Mouse (Mus musculus) MEL (cell line): ENCODE results near the gene Ints13. TPM values are rescaled to one million over a fixed set of nuclear protein-coding genes. Genes with fewer than 3 reads are reported as not detected.

Experiments
- DNase-seq: peaks from one replicate; pipeline ENCODE4 v3.0.0; 2011; ENCODE audit warnings: low read depth, low spot score
- H3K27ac ChIP-seq: 2 replicates; pipeline ENCODE4 v1.5.1; 2012; ENCODE audit warnings: low read depth, mild to moderate bottlenecking, control low read depth, low read length, moderate library complexity; ENCODE audit not compliant: control insufficient read depth
- H3K27me3 ChIP-seq, 2 experiments: fragments of 150-350 bp in 1 of 2; sonication (generic) in 1 of 2; 2 replicates each; pipeline ENCODE4 v1.6.1; 2012; ENCODE audit warnings: low read length in 2 of 2, mild to moderate bottlenecking in 2 of 2, improper control_type of control experiment in 1 of 2, moderate library complexity in 1 of 2; ENCODE audit not compliant: insufficient read depth in 2 of 2, control insufficient read depth in 1 of 2
- H3K36me3 ChIP-seq, 2 experiments: 2 replicates each; pipeline ENCODE4 v1.6.1; 2012 to 2014; ENCODE audit warnings: low read length in 2 of 2, improper control_type of control experiment in 1 of 2, inconsistent platforms in 1 of 2, mild to moderate bottlenecking in 1 of 2; ENCODE audit not compliant: insufficient read depth in 2 of 2, control insufficient read depth in 1 of 2
- H3K4me1 ChIP-seq, 2 experiments: fragments of 150-350 bp in 1 of 2; sonication (generic) in 1 of 2; 2 replicates each; pipeline ENCODE4 v1.6.1; 2012; ENCODE audit warnings: low read length in 2 of 2, improper control_type of control experiment in 1 of 2, mild to moderate bottlenecking in 1 of 2; ENCODE audit not compliant: insufficient read depth in 2 of 2, control insufficient read depth in 1 of 2
- H3K4me3 ChIP-seq, 2 experiments: fragments of 150-350 bp in 1 of 2; sonication (generic) in 1 of 2; 2 replicates each; pipeline ENCODE4 v1.5.1; 2012; ENCODE audit warnings: low read depth in 2 of 2, low read length in 2 of 2, mild to moderate bottlenecking in 2 of 2, moderate library complexity in 2 of 2, control low read depth in 1 of 2, improper control_type of control experiment in 1 of 2; ENCODE audit not compliant: control insufficient read depth in 1 of 2, insufficient read depth in 1 of 2
- H3K79me2 ChIP-seq: 2 replicates; pipeline ENCODE4 v1.6.1; 2012; ENCODE audit warnings: mild to moderate bottlenecking, low read length, moderate library complexity; ENCODE audit not compliant: control insufficient read depth, poor library complexity, insufficient read depth
- H3K9ac ChIP-seq: 2 replicates; pipeline ENCODE4 v1.6.1; 2012; ENCODE audit warnings: low read depth, mild to moderate bottlenecking, control low read depth, low read length, moderate library complexity; ENCODE audit not compliant: control insufficient read depth, poor library complexity, severe bottlenecking
- H3K9me3 ChIP-seq: fragments of 150-350 bp; sonication (generic); replicated peaks from 2 replicates; pipeline ENCODE4 v1.6.1; 2012; ENCODE audit warnings: mild to moderate bottlenecking, low read length, improper control_type of control experiment, moderate library complexity; ENCODE audit not compliant: insufficient read depth
- CTCF ChIP-seq, 3 experiments: IDR thresholded peaks in 2 of 3; conservative IDR thresholded peaks in 1 of 3; 2 replicates each; pipeline ENCODE4 v1.5.1; 2011 to 2012; ENCODE audit warnings: low read length in 3 of 3, low read depth in 2 of 3, mild to moderate bottlenecking in 2 of 3, improper control_type of control experiment in 1 of 3, inconsistent platforms in 1 of 3, mixed read lengths in 1 of 3, moderate library complexity in 1 of 3; ENCODE audit not compliant: control insufficient read depth in 1 of 3, insufficient read depth in 1 of 3, poor library complexity in 1 of 3, severe bottlenecking in 1 of 3
- E2F4 ChIP-seq: IDR thresholded peaks from 2 replicates; pipeline ENCODE4 v1.6.1; 2011; ENCODE audit warnings: low read depth, low read length, improper control_type of control experiment, borderline replicate concordance
- HCFC1 ChIP-seq: IDR thresholded peaks from 2 replicates; pipeline ENCODE4 v1.6.1; 2012; ENCODE audit warnings: low read depth, mild to moderate bottlenecking, inconsistent platforms, low read length, improper control_type of control experiment, moderate library complexity
- KAT2A ChIP-seq: conservative IDR thresholded peaks from 2 replicates; pipeline ENCODE4 v1.6.1; 2012; ENCODE audit warnings: low read depth, low read length, improper control_type of control experiment, inconsistent platforms
- MAZ ChIP-seq: IDR thresholded peaks from 2 replicates; pipeline ENCODE4 v1.6.1; 2012; ENCODE audit warnings: low read depth, mild to moderate bottlenecking, inconsistent platforms, low read length, improper control_type of control experiment
- MXI1 ChIP-seq: IDR thresholded peaks from 2 replicates; pipeline ENCODE4 v1.6.1; 2011; ENCODE audit warnings: mild to moderate bottlenecking, low read depth, low read length, improper control_type of control experiment
- MYB ChIP-seq: IDR thresholded peaks from 2 replicates; pipeline ENCODE4 v1.6.1; 2011; ENCODE audit warnings: mild to moderate bottlenecking, low read depth, low read length, improper control_type of control experiment
- MYC ChIP-seq: IDR thresholded peaks from 2 replicates; pipeline ENCODE4 v1.6.1; 2011; ENCODE audit warnings: low read depth, mild to moderate bottlenecking, low read length, improper control_type of control experiment, moderate library complexity
- POLR2AphosphoS5 ChIP-seq: IDR thresholded peaks from 2 replicates; pipeline ENCODE4 v1.6.1; 2012; ENCODE audit warnings: low read depth, borderline replicate concordance, mild to moderate bottlenecking, inconsistent platforms, low read length, moderate library complexity, mixed read lengths
- RCOR1 ChIP-seq: IDR thresholded peaks from 2 replicates; pipeline ENCODE4 v1.6.1; 2012; ENCODE audit warnings: low read depth, mild to moderate bottlenecking, inconsistent platforms, low read length, improper control_type of control experiment
- USF1 ChIP-seq: IDR thresholded peaks from 2 replicates; pipeline ENCODE4 v1.6.1; 2014; ENCODE audit warnings: low read depth, mild to moderate bottlenecking, inconsistent platforms, low read length, improper control_type of control experiment, moderate library complexity
- USF2 ChIP-seq, 2 experiments: IDR thresholded peaks; 2 replicates each; pipeline ENCODE4 v1.6.1; 2011 to 2012; ENCODE audit warnings: improper control_type of control experiment in 2 of 2, low read length in 2 of 2, borderline replicate concordance in 1 of 2, inconsistent platforms in 1 of 2, low read depth in 1 of 2, mild to moderate bottlenecking in 1 of 2; ENCODE audit not compliant: insufficient read depth in 1 of 2
- ZC3H11A ChIP-seq: IDR thresholded peaks from 2 replicates; pipeline ENCODE4 v1.6.1; 2012; ENCODE audit warnings: low read depth, mild to moderate bottlenecking, inconsistent platforms, low read length, improper control_type of control experiment
- ZMIZ1 ChIP-seq: IDR thresholded peaks from 2 replicates; pipeline ENCODE4 v1.6.1; 2012; ENCODE audit warnings: low read depth, mild to moderate bottlenecking, inconsistent platforms, low read length, improper control_type of control experiment, moderate library complexity
- polyA plus RNA-seq, 2 experiments: library from polyadenylated mRNA; stranded (reverse) in 1 of 2; unstranded in 1 of 2; fragments of >175 nt in 1 of 2; fragments of >200 nt in 1 of 2; gene quantifications; 2 replicates each; pipeline versions ENCODE4 v1.2.1 to v1.2.4; 2012; ENCODE audit warnings: low replicate concordance in 2 of 2, low read depth in 1 of 2; ENCODE audit not compliant: insufficient read length in 2 of 2, insufficient read depth in 1 of 2, missing spikeins in 1 of 2
- total RNA-seq: library from RNA; depleted of rRNA; stranded (reverse); fragments of 300-350 nt; gene quantifications from 2 replicates; pipeline ENCODE4 v1.2.3, GENCODE M21; 2012

Gene Ints13
- total and polyA plus RNA-seq, 3 experiments = 63.5 to 70.2 TPM; not detected in 1

- no peak for DNase-seq
- Histone ChIP-seq H3K36me3 (no peaks in the 10 kb centered on the region), H3K4me1 (no peaks in the 10 kb centered on the region), H3K9ac (no peak overlapping the region), H3K9me3 (no peaks in the 10 kb centered on the region), H3K4me3 (no peak overlapping the region), H3K27me3 (no peaks in the 10 kb centered on the region), H3K27ac (no peak overlapping the region), H3K79me2 (no peaks in the 10 kb centered on the region)
- TF ChIP-seq CTCF (IDR thresholded peaks at IDR 0.05 in 2 of 3, conservative IDR thresholded peaks at IDR 0.05 in 1 of 3; ENCODE audit: control insufficient read depth in 1 of 3, insufficient read depth in 1 of 3, low read depth in 2 of 3, low read length in 3 of 3, poor library complexity in 1 of 3, severe bottlenecking in 1 of 3) (no peak), USF1 (no peak), RCOR1 (no peak), ZMIZ1 (no peak), ZC3H11A (no peak), USF2 (IDR thresholded peaks at IDR 0.05; ENCODE audit: borderline replicate concordance in 1 of 2, insufficient read depth in 1 of 2, low read depth in 1 of 2, low read length in 2 of 2) (no peak), MAZ (no peak), POLR2AphosphoS5 (no peak), E2F4 (no peak), HCFC1 (no peak), MYC (no peak)
Observed at GRCm38 (mm10) chr6:146535501-146535900, 42.1 kb downstream of the Ints13 start.

- Histone ChIP-seq H3K36me3 (no peaks in the 10 kb centered on the region), H3K9me3 (no peaks in the 10 kb centered on the region), H3K27ac (no peak overlapping the region), H3K79me2 (no peaks in the 10 kb centered on the region), H3K4me1 (no peaks in the 10 kb centered on the region), H3K27me3 (peaks cover 0 to 3% of the 10 kb centered on the region in 2 experiments; a peak in 2 of 4 replicates), H3K9ac (no peak overlapping the region), H3K4me3 (no peak overlapping the region)
- TF ChIP-seq USF1 = no peak
- no peak for TF ChIP-seq USF2 (IDR thresholded peaks at IDR 0.05; ENCODE audit: borderline replicate concordance in 1 of 2, insufficient read depth in 1 of 2, low read depth in 1 of 2, low read length in 2 of 2)
- TF ChIP-seq RCOR1 = no peak
- no peak for DNase-seq
Observed at GRCm38 (mm10) chr6:146533146-146533545, 44.5 kb downstream of the Ints13 start.

GRCm38 (mm10) chr6:146530769-146531168, 46.9 kb downstream of the Ints13 start:
- Histone ChIP-seq H3K27ac (no peak overlapping the region), H3K79me2 (no peaks in the 10 kb centered on the region), H3K9me3 (no peaks in the 10 kb centered on the region), H3K9ac (no peak overlapping the region), H3K4me1 (no peaks in the 10 kb centered on the region; a peak in 1 of 4 replicates), H3K36me3 (no peaks in the 10 kb centered on the region), H3K27me3 (peaks cover 0 to 3% of the 10 kb centered on the region in 2 experiments; a peak in 2 of 4 replicates), H3K4me3 (no peak overlapping the region)
- TF ChIP-seq MYB (no peak), E2F4 (no peak), MXI1 (no peak), KAT2A (no peak), POLR2AphosphoS5 (no peak)
- DNase-seq = no peak
